Mouse (Mus musculus) inflammation-experienced regulatory T-cells, adult 16 weeks (primary cell): Measurements from ENCODE around the gene Krt19. TPM values are rescaled to one million over a fixed set of nuclear protein-coding genes. Genes with fewer than 3 reads are reported as not detected.

Experiments
- polyA plus RNA-seq: library from polyadenylated mRNA; unstranded; fragments of 100-300 nt; shearing (Covaris generic); gene quantifications from one replicate; pipeline ENCODE4 v1.2.1, GENCODE M21; 2017

Gene Krt19
- polyA plus RNA-seq, result not detected

GRCm38 (mm10) chr11:100148615-100149330 lies at the start of gene Krt19:
Krt19 (minus strand) TSS chr11:100148665.

DNA sequence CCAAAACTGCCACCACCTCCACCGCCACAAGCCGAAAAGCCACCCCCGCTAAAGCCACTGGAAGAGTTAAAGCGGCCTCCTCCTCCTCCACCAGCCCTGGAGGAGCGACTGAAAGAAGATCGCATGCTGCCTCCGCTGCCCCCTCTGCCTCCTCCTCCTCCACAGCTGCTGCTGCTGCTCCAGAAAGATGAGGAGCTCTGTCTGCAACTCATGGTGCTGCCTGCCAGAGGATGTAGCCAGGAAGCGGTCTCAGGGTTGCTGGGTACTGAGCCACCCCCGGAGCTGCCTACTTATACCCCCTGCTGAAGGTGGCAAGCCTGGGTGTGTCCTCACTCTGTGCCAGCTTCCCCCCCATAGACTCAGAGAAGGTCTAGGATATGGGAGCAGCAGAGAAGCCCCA lies 44.5 kb upstream of the Krt19 start, which contains the start of gene Krt9:
TSS of gene Krt9 (minus strand) at position 255 of the 400 bp plus-strand sequence.

DNA sequence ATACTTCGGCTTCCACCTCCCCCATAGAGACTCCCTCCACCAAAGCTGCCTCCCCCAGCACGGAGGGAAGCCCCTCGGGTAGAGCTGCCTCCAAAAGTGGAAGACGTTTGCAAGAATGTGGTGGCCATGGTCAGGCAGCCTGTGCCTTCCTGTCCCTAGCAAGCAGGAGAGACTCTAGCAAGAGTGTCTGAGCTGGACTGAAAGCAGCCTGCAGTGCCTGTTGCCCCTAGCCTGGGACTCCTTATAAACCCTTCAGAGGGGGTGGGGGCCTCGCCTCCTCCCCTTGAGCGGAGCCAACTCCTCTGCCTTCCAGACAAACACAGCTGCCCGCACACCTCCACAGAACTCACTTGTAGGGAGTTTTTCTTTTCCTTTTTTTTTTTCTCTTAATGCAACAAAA lies 12.7 kb downstream of the Krt19 start, which contains the start of gene Krt15:
TSS of gene Krt15 (minus strand) at position 198 of the 400 bp plus-strand sequence.

DNA sequence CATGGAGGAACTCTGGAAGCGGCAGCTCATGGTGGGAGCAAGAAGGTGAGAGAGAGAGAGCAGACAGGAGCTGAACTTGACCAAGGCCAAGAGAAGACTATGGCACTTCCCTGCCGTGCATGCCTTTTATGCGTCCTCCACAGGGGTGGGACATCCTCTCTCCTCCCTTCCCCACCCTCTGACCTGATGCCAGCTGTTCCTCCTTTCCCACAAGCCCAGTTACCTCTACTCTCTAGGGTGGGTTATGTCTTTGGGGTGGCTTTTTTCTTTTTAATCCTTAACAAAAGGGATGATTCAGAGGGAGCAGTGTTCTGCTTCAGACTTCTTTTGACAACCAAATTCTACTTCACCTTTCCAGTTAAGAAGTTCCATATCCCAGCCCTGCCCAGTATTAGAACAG lies 27.0 kb downstream of the Krt19 start, which contains the start of gene Krt13:
TSS of gene Krt13 (minus strand) at position 101 of the 400 bp plus-strand sequence.

GRCm38 (mm10) chr11:100105576-100106122 lies 42.8 kb downstream of the Krt19 start, which contains the start of gene Krt36:
Krt36 (minus strand) TSS chr11:100105626.

GRCm38 (mm10) chr11:100096141-100096540 lies 52.3 kb downstream of the Krt19 start, which contains the start of gene Krt35:
Krt35 (minus strand) TSS chr11:100096241.

Other genes with a start within 250 kb of the Krt19 start
- gene Krtap31-1, start 240.7 kb downstream of the Krt19 start, polyA plus RNA-seq, result not detected
- gene Gm11565, start 233.9 kb downstream of the Krt19 start, polyA plus RNA-seq, result not detected
- not detected for gene Krtap31-2, start 212.4 kb downstream of the Krt19 start, polyA plus RNA-seq
- not detected for gene Krtap9-5, start 200.2 kb downstream of the Krt19 start, polyA plus RNA-seq
- gene Krtap29-1, start 169.6 kb downstream of the Krt19 start, polyA plus RNA-seq, result not detected
- not detected for gene Krtap16-1, start 162.1 kb downstream of the Krt19 start, polyA plus RNA-seq
- gene Krtap17-1, start 154.7 kb downstream of the Krt19 start, polyA plus RNA-seq, result not detected
- not detected for gene Krt33a, start 132.5 kb downstream of the Krt19 start, polyA plus RNA-seq
- gene Krt33b, start 118.8 kb downstream of the Krt19 start, polyA plus RNA-seq, result not detected
- gene Krt34, start 107.1 kb downstream of the Krt19 start, polyA plus RNA-seq, result not detected
- not detected for gene Krt31, start 98.1 kb downstream of the Krt19 start, polyA plus RNA-seq
- gene Krt32, start 60.4 kb downstream of the Krt19 start, polyA plus RNA-seq, result not detected
- gene Krt35, start 52.4 kb downstream of the Krt19 start, polyA plus RNA-seq, result not detected
- not detected for gene Krt36, start 43.0 kb downstream of the Krt19 start, polyA plus RNA-seq
- not detected for gene Krt13, start 27.1 kb downstream of the Krt19 start, polyA plus RNA-seq
- gene Krt15, start 12.7 kb downstream of the Krt19 start, polyA plus RNA-seq, result not detected
- gene Krt9, start 44.6 kb upstream of the Krt19 start, polyA plus RNA-seq, result not detected
- gene Krt14, start 58.9 kb upstream of the Krt19 start, polyA plus RNA-seq, result not detected
- not detected for gene Krt16, start 100.2 kb upstream of the Krt19 start, polyA plus RNA-seq
- 3.5 TPM for gene Krt17, start 112.4 kb upstream of the Krt19 start, polyA plus RNA-seq
- not detected for gene Krt42, start 121.2 kb upstream of the Krt19 start, polyA plus RNA-seq
- gene Eif1, start 171.2 kb upstream of the Krt19 start, polyA plus RNA-seq, result 2,843 TPM
- gene Gast, start 185.7 kb upstream of the Krt19 start, polyA plus RNA-seq, result not detected
- gene Hap1, start 207.5 kb upstream of the Krt19 start, polyA plus RNA-seq, result 5.4 TPM
- 2.9 TPM for gene Jup, start 249.1 kb upstream of the Krt19 start, polyA plus RNA-seq